Mouse (Mus musculus) macrophage (primary cell): ENCODE results near the gene Tmem60. TPM values are rescaled to one million over a fixed set of nuclear protein-coding genes. Genes with fewer than 3 reads are reported as not detected.

Experiments
- H3K27ac ChIP-seq: fragments of 350-480 bp; formaldehyde crosslinking; 2 replicates; pipeline ENCODE4 v1.9.0; 2021
- H3K36me3 ChIP-seq: fragments of 350-480 bp; formaldehyde crosslinking; 2 replicates; pipeline ENCODE4 v1.9.0; 2021; ENCODE audit errors: inconsistent target
- H3K4me3 ChIP-seq: fragments of 350-480 bp; formaldehyde crosslinking; 2 replicates; pipeline ENCODE4 v1.9.0; 2021; ENCODE audit errors: inconsistent target
- H3K79me2 ChIP-seq: fragments of 350-480 bp; formaldehyde crosslinking; 2 replicates; pipeline ENCODE4 v1.9.0; 2021; ENCODE audit errors: inconsistent target
- WGBS: methylation state at CpG from one replicate; pipeline ENCODE4 v1.1.7; 2026; ENCODE audit warnings: inconsistent platforms; ENCODE audit not compliant: missing documents; 5-methylcytosine and 5-hydroxymethylcytosine counted together
- polyA plus RNA-seq: library from polyadenylated mRNA; stranded (reverse); fragments of 250-400 nt; gene quantifications from 3 replicates; pipeline ENCODE4 v1.2.4, GENCODE M21; 2018; ENCODE audit warnings: inconsistent platforms

Tmem60 gene
- polyA plus RNA-seq, 1 experiment from 2014 or later, result 11.2 TPM

GRCm38 (mm10) chr5:20880386-20880785 is 1.6 kb upstream of the Tmem60 start:
- 84% methylated on average over 2 of the region's 2 CpGs for WGBS

DNA sequence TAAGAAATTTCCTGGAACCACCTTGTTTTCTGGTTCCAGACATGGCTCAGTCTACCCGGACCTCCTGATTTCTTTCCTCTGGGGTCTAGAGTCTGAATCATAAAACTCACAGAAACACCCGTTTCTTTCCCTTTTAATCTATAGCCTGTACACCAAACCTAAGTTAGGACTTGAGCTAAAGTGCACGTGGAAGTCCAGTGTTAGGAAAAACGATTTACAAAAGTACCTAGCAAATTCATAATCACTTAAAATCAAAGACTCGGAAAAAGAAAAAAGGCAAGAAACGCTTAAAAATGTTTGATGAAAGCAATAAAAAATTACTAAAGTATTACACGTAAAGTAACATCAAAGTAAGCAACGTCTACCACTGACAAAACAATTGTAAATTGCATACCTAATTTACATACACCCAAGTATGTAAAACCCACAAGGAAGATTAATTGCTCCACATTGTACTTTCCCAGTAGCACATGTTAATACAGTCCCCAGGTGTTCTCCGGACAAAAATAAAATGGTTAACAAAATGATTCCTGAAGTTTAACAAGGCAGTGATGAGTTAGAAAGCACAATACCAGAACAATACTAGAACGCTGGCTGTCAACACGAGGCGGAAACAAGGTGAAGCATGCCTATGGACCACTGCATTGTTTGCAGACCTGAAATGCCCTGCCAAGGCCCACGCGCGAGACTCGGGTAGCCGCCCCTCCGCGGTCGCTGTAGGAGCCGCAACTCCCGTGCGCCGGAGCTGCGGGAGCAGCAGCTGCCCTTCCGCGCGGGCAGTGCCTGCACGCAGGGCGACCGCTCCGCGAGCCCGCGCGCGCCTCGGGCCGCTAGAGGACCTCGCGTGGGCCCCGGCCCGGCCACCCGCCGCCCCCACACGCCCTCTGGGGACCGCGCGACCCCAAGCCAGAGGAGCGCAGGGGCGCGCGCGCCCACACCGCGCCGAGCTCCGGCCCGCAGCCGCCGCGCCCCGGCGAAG is 905 bp upstream of the Tmem60 start:
- H3K79me2 ChIP-seq, result peaks cover 75% of the 10 kb centered on the region
- 1% methylated on average over 59 of the region's 64 CpGs for WGBS
- H3K36me3 ChIP-seq, result no peaks in the 10 kb centered on the region
- H3K27ac ChIP-seq, result no peak overlapping the region
- peak overlapping the region; percentile 48 for H3K4me3 ChIP-seq

More at GRCm38 (mm10) chr5:20880386-20880785, 1.6 kb upstream of the Tmem60 start:
- no peaks in the 10 kb centered on the region for H3K36me3 ChIP-seq
- H3K27ac ChIP-seq, result no peak overlapping the region
- peaks cover 75% of the 10 kb centered on the region for H3K79me2 ChIP-seq
- H3K4me3 ChIP-seq, result peak overlapping the region; percentile 48; the same call in 1 of the 2 replicates

DNA sequence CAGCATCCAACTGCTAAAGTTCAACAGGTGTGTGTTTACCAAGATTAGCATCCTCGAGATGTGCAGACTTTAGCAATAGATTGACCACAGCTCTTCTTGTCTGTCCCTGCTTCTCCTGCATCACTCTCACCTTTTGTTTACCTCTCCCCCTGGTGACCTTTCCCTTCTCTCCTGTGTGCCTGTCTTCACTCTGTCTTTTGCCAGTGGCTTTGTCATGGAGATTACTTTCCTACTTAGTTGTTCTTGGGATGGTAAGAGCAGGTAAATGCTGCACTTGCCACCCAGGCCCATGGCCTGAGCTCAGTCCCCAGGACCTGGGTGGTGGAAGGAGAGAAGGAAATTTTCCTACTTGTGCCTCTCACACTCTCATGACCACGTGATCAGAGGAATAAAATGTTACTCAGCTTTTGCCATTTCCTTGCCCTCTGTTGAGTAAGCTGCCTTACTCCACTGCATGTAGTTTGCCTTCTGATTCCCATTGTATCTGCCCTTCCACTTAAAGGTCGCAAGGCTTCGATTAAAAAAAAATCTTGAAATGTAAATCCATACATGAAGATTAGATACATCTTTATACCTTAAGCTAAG is 2.1 kb downstream of the Tmem60 start:
- Histone ChIP-seq H3K36me3 (no peaks in the 10 kb centered on the region), H3K27ac (no peak overlapping the region), H3K4me3 (no peak overlapping the region; the same call in 1 of the 2 replicates), H3K79me2 (peaks cover 82% of the 10 kb centered on the region)
- WGBS, result 85% methylated on average over 3 of the region's 4 CpGs

- Histone ChIP-seq H3K79me2 (peaks cover 30% of the 10 kb centered on the region; the same call in 1 of the 2 replicates), H3K27ac (no peak overlapping the region), H3K4me3 (no peak overlapping the region), H3K36me3 (peaks cover 61% of the 10 kb centered on the region)
- 56% methylated on average over 2 of the region's 2 CpGs for WGBS
Observed at GRCm38 (mm10) chr5:20897446-20898167, 15.6 kb downstream of the Tmem60 start.

DNA sequence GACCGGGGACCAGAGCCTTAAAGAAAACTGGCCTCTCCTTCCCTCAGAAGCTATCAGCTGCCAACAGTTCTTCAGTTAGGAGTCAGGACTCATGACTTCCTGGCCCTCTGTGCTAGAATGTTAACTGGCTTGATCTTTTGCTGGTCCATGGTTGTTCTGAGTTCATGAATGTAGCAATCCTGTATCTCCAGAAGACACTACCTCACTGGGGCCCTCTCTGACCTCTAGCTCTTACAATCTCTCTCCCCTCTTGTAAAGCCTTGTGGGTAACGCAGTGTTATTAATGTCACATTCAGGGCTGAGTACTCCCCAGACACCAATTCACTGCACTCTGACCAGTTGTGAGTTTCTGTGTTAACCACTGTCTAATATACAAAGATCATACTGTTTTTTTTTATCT is 22.7 kb downstream of the Tmem60 start:
- H3K4me3 ChIP-seq, result no peak overlapping the region
- peaks cover 65% of the 10 kb centered on the region for H3K36me3 ChIP-seq
- no peak overlapping the region for H3K27ac ChIP-seq
- 89% methylated on average over 2 of the region's 2 CpGs for WGBS
- peaks cover 49% of the 10 kb centered on the region for H3K79me2 ChIP-seq

GRCm38 (mm10) chr5:20905437-20905836 is 23.4 kb downstream of the Tmem60 start:
- Histone ChIP-seq H3K79me2 (peaks cover 53% of the 10 kb centered on the region), H3K4me3 (no peak overlapping the region), H3K36me3 (peaks cover 64% of the 10 kb centered on the region), H3K27ac (no peak overlapping the region)
- 85% methylated on average over 2 of the region's 2 CpGs for WGBS

- Histone ChIP-seq H3K36me3 (peaks cover 57% of the 10 kb centered on the region), H3K79me2 (peaks cover 55% of the 10 kb centered on the region), H3K4me3 (no peak overlapping the region), H3K27ac (no peak overlapping the region)
- WGBS, result 96% methylated on average over 5 of the region's 7 CpGs
Observed at GRCm38 (mm10) chr5:20906191-20906590, 24.2 kb downstream of the Tmem60 start.

DNA sequence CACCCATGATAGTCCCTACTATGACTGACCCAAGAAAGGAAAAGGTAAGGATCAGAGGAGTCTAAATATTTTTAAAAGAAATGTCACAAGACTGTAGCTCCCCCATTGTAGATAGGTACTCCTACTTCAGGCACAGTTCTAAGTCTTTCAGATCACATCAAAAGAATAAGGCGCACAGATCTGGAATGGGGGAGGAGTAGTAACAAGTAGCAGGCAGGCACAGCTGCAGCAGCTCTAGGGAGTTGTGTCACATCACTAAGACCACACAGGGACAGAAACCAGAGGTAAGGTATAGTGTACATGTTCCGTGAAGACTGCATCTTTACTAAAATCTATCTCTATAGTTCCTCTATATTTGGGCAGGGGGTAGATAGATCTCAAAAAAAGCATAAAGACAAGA is 29.8 kb downstream of the Tmem60 start:
- Histone ChIP-seq H3K4me3 (no peak overlapping the region), H3K79me2 (peaks cover 96% of the 10 kb centered on the region), H3K36me3 (peaks cover 13% of the 10 kb centered on the region), H3K27ac (no peak overlapping the region)
- 92% methylated on average over 2 of the region's 2 CpGs for WGBS

DNA sequence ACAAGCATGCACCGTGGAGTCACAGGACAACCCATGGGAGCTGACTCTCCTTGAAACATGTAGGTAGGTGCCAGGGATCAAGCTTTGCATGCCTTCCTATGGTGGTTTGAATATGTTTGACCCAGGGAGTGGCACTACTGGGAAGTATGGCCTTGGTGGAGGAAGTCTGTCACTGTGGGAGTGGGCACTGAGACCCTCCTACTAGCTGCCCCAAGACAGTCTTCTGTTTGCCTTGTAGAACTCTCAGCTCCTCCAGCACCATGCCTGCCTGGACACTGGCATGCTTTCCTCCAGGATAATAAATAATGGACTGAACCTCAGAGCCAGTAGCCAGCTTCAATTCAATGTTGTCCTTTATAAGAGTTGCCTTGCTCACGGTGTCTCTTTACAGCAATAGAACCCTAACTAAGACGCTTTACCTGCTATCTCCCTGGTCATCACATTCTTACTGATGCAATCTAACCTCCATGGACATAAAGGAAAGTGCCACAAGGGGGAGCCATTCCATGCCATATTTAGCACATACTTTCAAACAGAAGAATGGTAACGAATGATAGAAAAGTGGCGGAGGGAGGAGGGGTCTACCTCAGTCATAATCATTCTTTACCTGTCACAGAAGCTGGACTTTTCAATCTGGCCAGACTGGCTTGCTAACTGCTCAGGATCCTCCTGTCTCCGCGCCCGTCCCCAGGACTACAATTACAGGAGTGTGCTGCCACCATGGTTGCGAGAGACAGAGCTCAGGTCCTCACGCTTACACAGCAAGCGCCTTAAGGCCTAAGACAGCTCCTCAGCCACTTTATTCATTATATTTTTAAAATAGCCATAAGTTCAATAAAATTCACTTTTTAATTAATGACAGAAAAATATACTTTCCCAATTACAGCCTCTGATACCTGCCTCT is 31.6 kb downstream of the Tmem60 start:
- H3K36me3 ChIP-seq, result 0 out of 2 replicates have a peak, but pooled peaks cover 2% of the 10 kb centered on the region
- peaks cover 100% of the 10 kb centered on the region for H3K79me2 ChIP-seq
- WGBS, result 77% methylated on average over 11 of the region's 11 CpGs
- no peak overlapping the region for H3K27ac ChIP-seq
- no peak overlapping the region for H3K4me3 ChIP-seq

- no peak overlapping the region for H3K4me3 ChIP-seq
- peaks cover 9% of the 10 kb centered on the region; the same call in 1 of the 2 replicates for H3K36me3 ChIP-seq
- H3K27ac ChIP-seq, result no peak overlapping the region
- WGBS, result 93% methylated on average over 4 of the region's 4 CpGs
- H3K79me2 ChIP-seq, result peaks cover 100% of the 10 kb centered on the region
Observed at GRCm38 (mm10) chr5:20918967-20919366, 37.0 kb downstream of the Tmem60 start.

- H3K79me2 ChIP-seq, result peaks cover 100% of the 10 kb centered on the region
- no peak overlapping the region for H3K27ac ChIP-seq
- WGBS, result 93% methylated on average over 9 of the region's 9 CpGs
- H3K4me3 ChIP-seq, result no peak overlapping the region
- peaks cover 9% of the 10 kb centered on the region; the same call in 1 of the 2 replicates for H3K36me3 ChIP-seq
Observed at GRCm38 (mm10) chr5:20919566-20919965, 37.6 kb downstream of the Tmem60 start.

- peaks cover 100% of the 10 kb centered on the region for H3K79me2 ChIP-seq
- WGBS, result 71% methylated on average over 2 of the region's 3 CpGs
- H3K27ac ChIP-seq, result no peak overlapping the region
- no peak overlapping the region for H3K4me3 ChIP-seq
- peaks cover 15% of the 10 kb centered on the region for H3K36me3 ChIP-seq
Observed at GRCm38 (mm10) chr5:20924608-20925007, 42.6 kb downstream of the Tmem60 start.

GRCm38 (mm10) chr5:20925451-20925850 is 43.5 kb downstream of the Tmem60 start:
- peaks cover 13% of the 10 kb centered on the region for H3K36me3 ChIP-seq
- H3K27ac ChIP-seq, result no peak overlapping the region
- WGBS, result 70% methylated on average over 3 of the region's 3 CpGs
- peaks cover 100% of the 10 kb centered on the region for H3K79me2 ChIP-seq
- no peak overlapping the region for H3K4me3 ChIP-seq
